Mouse (Mus musculus) Patski (cell line): ENCODE measurements around the gene Adcy10. TPM values are rescaled to one million over a fixed set of nuclear protein-coding genes. Genes with fewer than 3 reads are reported as not detected.

Experiments
- ATAC-seq: fragments of 100-300 bp; one replicate; pipeline ENCODE4 v1.8.0; 2021
- CTCF ChIA-PET: fragments of 350-600 bp; sonication (Branson Sonifier 250); formaldehyde crosslinking; loops from one replicate; lab custom pipeline; 2022; ENCODE audit warnings: inconsistent platforms; lab: Charles Lee
- POLR2A ChIA-PET: fragments of 350-600 bp; sonication (Branson Sonifier 250); formaldehyde crosslinking; loops from one replicate; lab custom pipeline; 2022; ENCODE audit warnings: antibody characterized with exemption, inconsistent platforms; lab: Charles Lee
- DNase-seq: peaks from one replicate; pipeline ENCODE4 v3.0.0-alpha.2; 2011; ENCODE audit warnings: low read depth, low spot score
- H3K27me3 ChIP-seq: fragments of 371-371 bp; one replicate; pipeline ENCODE4 v1.5.1; 2021
- CTCF ChIP-seq: fragments of 100-300 bp; IDR thresholded peaks from one replicate; pipeline ENCODE4 v1.5.1; 2021
- in situ Hi-C: fragments of 300-500 bp; cut with MboI; formaldehyde crosslinking; loops from 3 replicates; pipeline ENCODE4 v1.11.1; 2018; ENCODE audit warnings: low pct_unique_long_range_greater_than_20kb, mixed read lengths
- polyA plus RNA-seq: library from polyadenylated mRNA; unstranded; gene quantifications from one replicate; pipeline ENCODE4 v1.2.3, GENCODE M21; 2021

The Adcy10 gene
- 0.15 TPM for polyA plus RNA-seq

- TF ChIP-seq CTCF = no peak
- in situ Hi-C loops = no loop called here
Measured at GRCm38 (mm10) chr1:165484688-165485233, at the start of gene Adcy10. TSS of gene Adcy10 (plus strand) at chr1:165485183.

GRCm38 (mm10) chr1:165438289-165439021 lies 46.5 kb upstream of the Adcy10 start:
- no peak for TF ChIP-seq CTCF
- no peak for DNase-seq
- POLR2A ChIA-PET = no interaction called here
- no peak for ATAC-seq
- CTCF ChIA-PET = no interaction called here
- in situ Hi-C loops = no loop called here
- H3K27me3 ChIP-seq = no peaks in the 10 kb centered on the region

More at GRCm38 (mm10) chr1:165484688-165485233, at the start of gene Adcy10:
- ATAC-seq (no peak), DNase-seq (no peak)
- H3K27me3 ChIP-seq = no peaks in the 10 kb centered on the region
- ChIA-PET POLR2A (no interaction called here), CTCF (interaction anchor here (0.8 kb wide), 1 partner anchor 16 kb away, joined by 3 read pairs; no protein-coding TSS in a partner anchor)

- in situ Hi-C loops = no loop called here
- H3K27me3 ChIP-seq = no peaks in the 10 kb centered on the region
- TF ChIP-seq CTCF = no peak
- ATAC-seq = no peak
- DNase-seq = no peak
- ChIA-PET POLR2A (no interaction called here), CTCF (no interaction called here)
Measured at GRCm38 (mm10) chr1:165440788-165441187, 44.2 kb upstream of the Adcy10 start.

- POLR2A ChIA-PET = no interaction called here
- ATAC-seq = no peak
- CTCF ChIA-PET = interaction anchor here (0.9 kb wide), 1 partner anchor 8 kb away, joined by 3 read pairs; no protein-coding TSS in a partner anchor
- H3K27me3 ChIP-seq = no peaks in the 10 kb centered on the region
- in situ Hi-C loops = no loop called here
- no peak for DNase-seq
- no peak for TF ChIP-seq CTCF
Measured at GRCm38 (mm10) chr1:165441201-165441600, 43.8 kb upstream of the Adcy10 start.

GRCm38 (mm10) chr1:165441719-165442118 lies 43.3 kb upstream of the Adcy10 start:
- POLR2A ChIA-PET = no interaction called here
- in situ Hi-C loops = no loop called here
- ATAC-seq = no peak
- CTCF ChIA-PET = interaction anchor here (0.9 kb wide), 1 partner anchor 9 kb away, joined by 3 read pairs; no protein-coding TSS in a partner anchor
- no peak for DNase-seq
- no peak for TF ChIP-seq CTCF
- no peaks in the 10 kb centered on the region for H3K27me3 ChIP-seq

GRCm38 (mm10) chr1:165459041-165459502 lies 25.9 kb upstream of the Adcy10 start:
- CTCF ChIA-PET = interaction anchor here (2.1 kb wide), 1 partner anchor 11 kb away, joined by 11 read pairs; no protein-coding TSS in a partner anchor
- TF ChIP-seq CTCF = no peak
- POLR2A ChIA-PET = interaction anchor here (0.6 kb wide), 1 partner anchor 206 kb away, joined by 3 read pairs; no protein-coding TSS in a partner anchor
- in situ Hi-C loops = loop anchor here (25.0 kb wide), 1 partner anchor 1803 kb away; no protein-coding TSS in a partner anchor
- H3K27me3 ChIP-seq = no peaks in the 10 kb centered on the region
- DNase-seq = no peak
- ATAC-seq = no peak

- in situ Hi-C loops = loop anchor here (10.0 to 25.0 kb wide), 2 partner anchors 225 to 1803 kb away; partner anchors contain the start of gene Tiprl
- DNase-seq (no peak), ATAC-seq (peak; percentile 0)
- no peaks in the 10 kb centered on the region for H3K27me3 ChIP-seq
- TF ChIP-seq CTCF = no peak
- ChIA-PET POLR2A (interaction anchor here (0.6 to 1.2 kb wide), 2 partner anchors 42 to 206 kb away, joined by 3 to 4 read pairs; no protein-coding TSS in a partner anchor), CTCF (interaction anchor here (1.7 to 2.1 kb wide), 2 partner anchors 10 to 44 kb away, joined by 9 to 11 read pairs; no protein-coding TSS in a partner anchor)
Measured at GRCm38 (mm10) chr1:165459503-165460181, 25.3 kb upstream of the Adcy10 start.

- in situ Hi-C loops = loop anchor here (10.0 to 25.0 kb wide), 2 partner anchors 226 to 1802 kb away; partner anchors contain the start of gene Tiprl
- CTCF ChIA-PET = interaction anchor here (1.1 to 2.1 kb wide), 3 partner anchors 9 to 43 kb away, joined by 3 to 11 read pairs (median 9); no protein-coding TSS in a partner anchor
- POLR2A ChIA-PET = interaction anchor here (1.0 to 1.2 kb wide), 3 partner anchors 9 to 44 kb away, joined by 3 to 7 read pairs (median 4); no protein-coding TSS in a partner anchor
- TF ChIP-seq CTCF = no peak
- ATAC-seq (peak; percentile 85), DNase-seq (peak; percentile 93)
- no peaks in the 10 kb centered on the region for H3K27me3 ChIP-seq
Measured at GRCm38 (mm10) chr1:165460360-165460800, 24.6 kb upstream of the Adcy10 start, which contains the start of the genes Dcaf6 and Mpc2. TSS of gene Dcaf6 (minus strand) at chr1:165460475. TSS of gene Mpc2 (plus strand) at chr1:165460637.

GRCm38 (mm10) chr1:165460801-165461377 lies 24.1 kb upstream of the Adcy10 start:
- in situ Hi-C loops = loop anchor here (10.0 to 25.0 kb wide), 2 partner anchors 226 to 1801 kb away; partner anchors contain the start of gene Tiprl
- POLR2A ChIA-PET = interaction anchor here (0.6 to 1.2 kb wide), 4 partner anchors 9 to 90 kb away, joined by 3 to 7 read pairs (median 4); no protein-coding TSS in a partner anchor
- ATAC-seq = peak; percentile 90

More at GRCm38 (mm10) chr1:165460801-165461377, 24.1 kb upstream of the Adcy10 start:
- CTCF ChIA-PET = interaction anchor here (1.1 to 2.1 kb wide), 3 partner anchors 9 to 43 kb away, joined by 3 to 11 read pairs (median 9); no protein-coding TSS in a partner anchor
- no peak for TF ChIP-seq CTCF
- no peaks in the 10 kb centered on the region for H3K27me3 ChIP-seq
- DNase-seq = peak; percentile 96
